Mouse (Mus musculus) stomach, postnatal 0 days (tissue): ENCODE data around the gene Slc16a8.

Experiments
- CTCF ChIP-seq: IDR thresholded peaks from 2 replicates; pipeline ENCODE4 v1.5.1; 2016; ENCODE audit warnings: antibody characterized with exemption, low read depth, mild to moderate bottlenecking, moderate library complexity
- EP300 ChIP-seq: optimal IDR thresholded peaks from 2 replicates; pipeline ENCODE3; 2016; ENCODE audit warnings: antibody characterized with exemption

GRCm38 (mm10) chr15:79208758-79209439 lies 45.7 kb downstream of the Slc16a8 start:
- TF ChIP-seq EP300 = no peak
- TF ChIP-seq CTCF = no peak
